Mouse (Mus musculus): ENCODE data around the gene Nudt9.
A peak's percentile ranks its signal among the peaks of the same experiment; 100 is the strongest.
"Not testable (repeated sequence)": the region's sequence is repeated elsewhere in the genome, so short reads cannot be mapped to it uniquely, and the experiment has no call there.

Gene Nudt9

GRCm38 (mm10) chr5:104046256-104047199, at the start of gene Nudt9:
Gene Nudt9 (plus strand): TSS chr5:104046306.
- peak; percentile 97 to 98 for DNase-seq (ENCODE audit: low spot score in 2 of 2)

- peak in 1 of 2 experiments; percentile 43 for DNase-seq (ENCODE audit: low spot score in 2 of 2)
These were observed 47.4 kb upstream of the Nudt9 start for GRCm38 (mm10) chr5:103998739-103999138.

DNA sequence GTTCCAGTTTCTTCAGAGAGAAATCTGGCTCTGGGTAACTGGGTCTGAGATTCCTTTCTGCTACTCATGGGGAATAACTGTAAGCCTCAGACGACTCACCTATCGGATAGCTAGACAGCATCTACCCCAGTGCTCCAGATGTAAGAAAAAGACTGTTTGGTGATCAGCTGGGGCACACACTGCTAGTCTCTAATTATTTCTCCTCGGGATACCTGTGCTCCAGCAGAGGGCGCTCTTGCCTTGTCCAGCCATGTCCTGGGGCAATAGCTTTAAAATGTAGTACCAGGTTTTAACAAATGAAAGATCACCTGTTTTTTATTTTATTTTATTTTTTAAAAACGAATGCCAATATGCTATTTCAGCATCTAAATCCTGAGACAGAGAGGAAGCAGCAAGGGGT, 46.4 kb upstream of the Nudt9 start:
- peak in 1 of 2 experiments; percentile 81 for DNase-seq (ENCODE audit: low spot score in 2 of 2)

DNA sequence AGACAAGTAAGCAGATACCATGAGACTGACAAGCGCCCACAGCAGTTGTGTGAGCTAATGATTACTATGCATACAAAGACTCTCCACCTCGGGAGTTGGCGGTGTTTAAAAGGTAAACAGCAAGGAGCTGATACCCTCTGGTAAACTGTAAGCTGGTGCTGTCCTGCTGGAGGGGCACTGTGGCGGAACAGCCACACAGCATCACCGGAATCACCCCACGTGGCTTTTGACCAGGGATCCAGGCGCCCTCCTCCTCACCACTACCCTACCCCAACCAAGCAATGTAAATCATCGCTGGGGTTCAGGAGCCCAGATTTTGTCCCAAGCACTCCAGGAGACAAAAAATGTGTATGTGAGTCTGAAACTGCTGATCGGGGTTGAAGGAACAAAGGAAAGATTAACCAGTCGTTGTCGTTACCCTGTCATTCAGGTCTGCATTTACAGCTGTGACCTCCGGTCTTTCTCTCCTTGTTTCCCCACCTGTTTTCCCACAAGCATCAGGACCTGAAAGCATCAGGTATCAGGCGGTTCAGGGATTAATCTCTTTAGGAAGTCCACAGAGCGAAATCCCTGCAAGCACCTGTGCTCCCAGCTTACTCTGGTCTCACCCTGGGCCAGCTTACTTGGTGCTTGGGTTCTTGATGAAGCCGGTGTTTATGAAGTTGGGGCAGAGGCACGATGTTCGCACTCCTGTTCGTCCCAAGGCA, 43.4 kb upstream of the Nudt9 start:
- DNase-seq (ENCODE audit: low spot score in 2 of 2): no peak

- no peak for DNase-seq (ENCODE audit: low spot score in 2 of 2)
These were observed 42.7 kb upstream of the Nudt9 start for GRCm38 (mm10) chr5:104003256-104003931.

DNA sequence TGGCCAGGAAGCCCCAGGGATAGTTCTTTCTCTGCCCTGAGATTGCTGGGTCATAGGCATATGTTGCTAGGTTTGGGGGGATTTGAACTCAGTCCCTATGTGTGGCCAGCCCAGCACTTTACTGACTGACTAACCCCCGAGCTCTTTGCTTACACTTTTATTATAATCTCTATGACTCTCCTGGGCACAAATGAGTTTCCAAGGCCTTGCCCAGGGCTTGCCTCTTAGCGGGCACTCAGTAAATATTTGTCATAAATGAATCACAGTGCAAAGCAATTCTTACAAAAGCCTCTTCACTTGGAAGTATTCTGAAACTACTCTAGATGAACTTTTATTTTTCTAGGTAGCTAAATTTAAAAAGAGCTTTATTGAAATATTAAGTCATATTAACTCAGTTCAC, 42.2 kb upstream of the Nudt9 start:
- DNase-seq (ENCODE audit: low spot score in 2 of 2): no peak

DNA sequence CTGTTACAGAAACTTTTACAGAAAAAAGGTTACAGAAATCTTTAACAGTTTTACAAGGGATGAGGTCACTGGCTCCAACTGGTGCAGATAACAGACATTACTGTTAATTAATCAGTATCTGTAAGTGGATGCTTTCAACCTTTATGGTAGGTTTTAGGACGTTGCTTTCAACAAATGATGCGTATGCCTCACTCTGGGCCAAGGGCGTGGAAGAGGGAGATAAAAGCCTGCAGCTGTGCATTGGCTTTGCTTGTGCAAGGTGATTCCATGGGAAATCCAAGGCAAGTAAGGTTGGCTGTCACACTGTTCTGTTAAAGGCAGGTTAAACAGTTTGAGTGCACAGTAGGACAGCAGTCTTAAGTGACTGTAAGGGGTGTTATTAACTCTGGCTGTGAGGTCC, 39.3 kb upstream of the Nudt9 start:
- no peak for DNase-seq (ENCODE audit: low spot score in 2 of 2)

DNA sequence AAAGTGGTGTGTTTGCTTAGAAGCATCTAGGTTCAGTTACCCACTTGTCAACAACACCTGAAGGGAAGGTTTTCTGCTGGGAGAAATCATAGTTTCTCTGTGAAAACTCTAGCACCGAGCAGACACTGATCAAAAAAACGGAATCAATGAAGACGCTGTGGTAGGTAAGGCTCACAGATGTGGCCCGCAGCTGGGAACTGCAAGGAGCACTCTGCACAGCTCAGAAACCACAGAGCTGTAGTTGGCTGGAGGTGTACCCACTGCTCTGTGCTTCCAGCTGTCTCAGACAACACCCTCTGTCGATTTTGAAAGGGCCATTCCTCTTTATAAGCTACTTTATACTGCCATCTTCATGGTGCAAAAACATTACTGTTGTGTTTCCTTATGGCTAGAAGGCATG, 38.3 kb upstream of the Nudt9 start:
- DNase-seq (ENCODE audit: low spot score in 2 of 2): no peak

GRCm38 (mm10) chr5:104009421-104009820, 36.7 kb upstream of the Nudt9 start:
- DNase-seq (ENCODE audit: low spot score in 2 of 2): no peak

GRCm38 (mm10) chr5:104010261-104010660, 35.8 kb upstream of the Nudt9 start:
- no peak for DNase-seq (ENCODE audit: low spot score in 2 of 2)

GRCm38 (mm10) chr5:104011419-104011818, 34.7 kb upstream of the Nudt9 start:
- DNase-seq (ENCODE audit: low spot score in 2 of 2): no peak

- DNase-seq (ENCODE audit: low spot score in 2 of 2): peak; percentile 27 to 79
These were observed 24.3 kb upstream of the Nudt9 start, which contains the start of gene Hsd17b11 for GRCm38 (mm10) chr5:104021597-104022378. Gene Hsd17b11 (minus strand): TSS chr5:104021919.

DNA sequence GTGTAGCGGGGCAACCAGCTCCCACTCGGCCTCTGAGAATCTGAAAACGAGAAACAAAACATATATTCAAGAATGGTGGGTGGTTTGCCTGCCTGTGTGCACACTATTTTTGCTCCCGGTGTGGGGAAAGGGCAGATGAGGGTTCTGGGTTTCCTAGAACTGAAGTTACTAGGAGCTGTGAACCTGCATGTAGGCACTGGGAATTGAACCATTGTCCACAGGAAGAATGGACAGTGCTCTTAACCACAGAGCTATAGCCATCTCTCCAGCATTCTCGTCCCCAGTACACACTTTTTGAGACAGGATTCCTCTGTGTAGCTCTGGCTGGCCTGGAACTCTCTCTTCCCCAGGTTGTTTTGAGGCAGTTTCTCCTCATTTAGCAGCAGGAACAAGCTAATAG, 23.5 kb upstream of the Nudt9 start:
- no peak for DNase-seq (ENCODE audit: low spot score in 2 of 2)

- no peak for DNase-seq (ENCODE audit: low spot score in 2 of 2)
These were observed 22.7 kb upstream of the Nudt9 start for GRCm38 (mm10) chr5:104023289-104024020.

GRCm38 (mm10) chr5:104024193-104024592, 21.9 kb upstream of the Nudt9 start:
- not testable (repeated sequence) for DNase-seq (ENCODE audit: low spot score in 2 of 2)

DNA sequence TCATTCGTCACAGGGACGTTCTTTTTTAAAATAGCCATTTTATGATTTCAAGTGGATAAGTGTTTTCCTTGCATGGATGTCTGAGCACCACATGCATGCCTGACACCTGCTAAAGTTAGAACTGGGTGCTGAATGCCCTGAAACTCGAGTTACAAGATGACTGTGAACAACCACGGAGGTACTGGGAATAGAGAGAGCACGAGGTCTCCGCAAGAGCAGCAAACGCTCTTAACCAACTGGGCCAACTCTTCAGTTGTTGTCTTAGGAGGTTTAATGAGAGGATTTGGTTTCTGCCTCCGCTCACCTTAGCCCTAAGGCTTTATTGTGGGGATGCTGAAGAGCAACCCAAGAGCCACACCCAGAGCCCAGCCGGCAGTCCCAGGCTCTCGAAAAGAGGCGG, 21.3 kb upstream of the Nudt9 start:
- no peak for DNase-seq (ENCODE audit: low spot score in 2 of 2)

- no peak for DNase-seq (ENCODE audit: low spot score in 2 of 2)
These were observed 20.8 kb upstream of the Nudt9 start for GRCm38 (mm10) chr5:104025245-104025854.

GRCm38 (mm10) chr5:104032434-104033097, 13.5 kb upstream of the Nudt9 start:
- DNase-seq (ENCODE audit: low spot score in 2 of 2): no peak

DNA sequence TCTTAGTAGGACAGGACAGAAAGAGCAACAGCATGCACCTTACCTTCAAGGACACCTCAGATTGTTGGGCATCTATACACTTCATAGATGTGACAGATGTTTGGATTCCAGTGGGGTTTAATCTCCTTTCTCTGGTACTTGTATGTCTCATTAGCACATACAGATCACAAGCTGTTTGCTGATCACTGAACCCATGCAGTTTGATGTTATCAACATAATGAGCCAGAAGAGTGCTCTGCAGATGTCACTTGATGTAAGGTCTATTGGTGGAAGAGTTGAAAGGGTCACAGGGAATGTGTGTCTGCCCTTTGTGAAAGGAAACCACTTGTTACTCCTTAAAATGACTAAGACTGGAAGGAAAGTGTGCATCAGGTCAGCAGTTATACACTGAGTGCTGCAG, 11.0 kb upstream of the Nudt9 start:
- DNase-seq (ENCODE audit: low spot score in 2 of 2): no peak

DNA sequence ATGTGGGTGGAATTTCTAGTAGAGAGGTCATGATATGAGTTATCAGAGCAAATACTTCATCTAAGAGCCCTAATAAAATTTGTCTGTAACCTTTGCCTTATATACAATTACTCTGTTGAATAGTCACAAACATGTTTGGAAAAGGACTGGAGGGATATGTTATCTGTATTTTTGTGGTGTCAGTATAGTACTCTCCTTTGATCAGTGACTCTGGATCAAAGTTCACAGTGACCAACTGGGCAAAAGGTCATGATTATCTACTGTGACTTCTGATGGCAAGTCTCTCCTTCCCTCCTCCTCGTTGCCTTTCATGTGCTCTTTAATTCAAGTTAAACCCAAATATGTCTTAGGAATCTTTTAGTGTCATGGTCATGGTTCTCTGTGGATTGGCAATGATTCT, 10.3 kb upstream of the Nudt9 start:
- DNase-seq (ENCODE audit: low spot score in 2 of 2): no peak

Measured in left cerebral cortex, adult 9 months (tissue).